Mouse (Mus musculus): ENCODE measurements at regions not wholly inside any gene's neighbourhood (a gene's known extent, or its start where the extent isn't known, plus 50 kb on each side); places are given as distances from the start of the nearest gene placed in this dataset.

DNA sequence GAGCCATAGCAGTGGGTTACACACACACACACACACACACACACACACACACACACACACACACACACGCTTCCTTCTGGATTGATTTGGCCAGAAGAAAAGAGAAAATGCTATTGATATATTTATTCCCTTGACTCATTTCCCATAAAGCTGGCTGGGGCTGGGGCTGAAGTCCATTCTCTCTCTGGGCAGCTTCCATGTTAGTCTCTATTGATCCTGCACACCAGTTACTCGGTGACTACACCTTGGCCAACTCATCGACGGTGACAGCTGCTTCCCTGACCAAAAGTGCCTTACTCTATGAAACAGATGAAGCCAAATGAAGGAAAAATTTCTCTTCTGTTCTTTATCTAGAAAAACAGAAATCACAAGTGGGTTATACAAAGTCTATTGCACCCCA is 82.1 kb downstream of the Snx18 start:
- DNase-seq (ENCODE audit: low spot score) = no peak

GRCm38 (mm10) chr13:113534664-113535455 is 83.5 kb downstream of the Snx18 start:
- DNase-seq (ENCODE audit: low spot score) = no peak

GRCm38 (mm10) chr13:113533884-113534445 is 84.4 kb downstream of the Snx18 start:
- DNase-seq (ENCODE audit: low spot score) = no peak

DNA sequence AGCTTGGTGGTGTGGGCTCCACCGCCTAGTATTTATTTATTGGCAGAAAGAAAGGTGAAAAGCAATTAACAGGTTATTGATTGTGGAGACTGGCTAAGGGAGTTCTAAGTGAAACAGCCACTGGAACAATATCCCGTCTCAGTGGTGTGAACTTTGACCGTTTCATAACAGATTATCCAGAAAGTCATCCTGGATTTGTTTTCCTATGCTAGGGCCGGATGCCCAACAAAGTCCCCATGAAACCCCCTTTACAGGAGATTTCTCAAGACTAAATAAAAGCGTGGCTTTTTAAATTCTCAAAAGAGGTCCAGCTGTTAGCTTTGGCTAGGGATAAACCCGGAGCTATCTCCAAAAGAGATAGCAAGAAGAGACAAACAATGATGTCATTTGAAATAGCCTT is 91.4 kb downstream of the Snx18 start:
- DNase-seq (ENCODE audit: low spot score) = no peak

DNA sequence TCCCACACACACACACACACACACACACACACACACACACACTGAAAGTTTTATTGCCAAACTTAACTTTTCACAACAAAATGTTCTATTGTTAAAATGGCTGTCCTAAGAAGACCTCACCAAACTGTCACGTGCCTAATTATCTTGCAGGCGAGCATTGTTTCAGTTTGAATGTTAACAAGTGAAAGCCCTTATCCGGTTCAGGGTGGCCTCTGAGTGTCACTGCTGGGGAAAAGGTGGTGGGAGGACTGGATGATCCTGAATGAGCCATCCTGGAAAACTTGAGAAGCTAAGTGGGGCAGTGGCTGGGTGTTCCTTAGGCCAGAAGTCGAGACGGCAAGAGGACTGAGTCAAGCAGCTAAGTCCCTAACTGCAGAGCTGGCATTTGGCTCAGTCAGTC is 94.9 kb downstream of the Snx18 start:
- no peak for DNase-seq (ENCODE audit: low spot score)

DNA sequence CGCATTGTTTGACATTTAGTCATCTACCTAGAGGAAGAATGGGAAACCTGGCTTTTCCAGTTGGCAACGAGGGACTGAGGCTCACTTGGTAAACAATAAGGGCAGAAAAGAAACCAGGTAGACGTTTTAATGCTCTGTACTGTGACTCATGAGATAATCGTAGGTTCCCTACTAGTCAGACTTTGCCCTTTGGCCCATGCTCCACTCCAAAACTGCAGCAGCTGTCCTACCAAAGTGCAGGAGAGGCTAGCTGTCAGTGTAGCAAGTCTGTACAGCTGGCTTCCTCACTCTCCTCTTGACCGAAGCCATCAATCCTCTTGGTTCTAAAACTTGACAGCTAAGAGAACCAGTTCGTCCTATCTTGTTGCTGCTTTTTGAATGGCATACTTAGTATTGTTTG is 100.2 kb downstream of the Snx18 start:
- DNase-seq (ENCODE audit: low spot score) = no peak

DNA sequence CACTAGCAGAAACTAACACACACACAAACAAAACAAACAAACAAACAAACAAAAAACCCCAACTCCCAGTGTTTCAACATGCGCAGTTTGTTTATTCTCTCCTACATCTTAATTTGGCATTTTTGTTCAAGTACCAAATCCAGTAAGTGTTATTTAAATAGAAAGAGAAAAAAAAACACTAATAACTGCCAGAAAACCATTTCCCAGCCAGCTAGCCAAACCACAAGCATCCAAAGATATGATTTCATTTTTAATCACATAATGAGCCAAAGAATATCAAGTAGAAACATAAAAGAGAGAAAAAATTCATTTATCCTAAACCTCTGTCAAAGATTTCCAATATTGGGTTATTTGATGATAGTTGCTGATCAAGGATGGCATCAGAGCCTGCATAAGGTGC is 102.3 kb downstream of the Snx18 start:
- DNase-seq (ENCODE audit: low spot score) = no peak

DNA sequence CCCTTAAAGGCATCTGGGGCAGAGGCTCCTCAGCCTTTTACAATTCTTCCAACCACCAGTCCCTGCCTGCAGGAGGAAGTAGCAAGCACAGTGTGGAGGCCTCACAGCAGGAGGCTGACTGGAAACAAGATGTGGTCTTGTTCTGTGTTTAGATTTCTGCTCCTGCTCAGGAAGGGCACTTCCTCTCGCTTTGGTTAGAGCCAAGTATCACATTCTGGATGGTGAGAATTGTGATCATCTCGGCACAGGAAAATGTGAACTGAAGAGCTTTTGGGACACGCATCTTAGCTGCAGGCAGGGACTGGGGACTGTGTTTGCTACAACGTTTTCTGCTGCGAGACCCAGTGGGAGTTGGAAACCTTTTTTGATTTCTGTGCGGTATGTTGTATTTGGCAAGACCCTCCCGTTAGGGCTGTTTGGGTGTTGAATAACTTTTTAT is 103.2 kb downstream of the Snx18 start:
- DNase-seq (ENCODE audit: low spot score) = peak; percentile 65

- DNase-seq (ENCODE audit: low spot score) = peak; percentile 38
These were observed 108.8 kb downstream of the Snx18 start for GRCm38 (mm10) chr13:113509403-113510185.

DNA sequence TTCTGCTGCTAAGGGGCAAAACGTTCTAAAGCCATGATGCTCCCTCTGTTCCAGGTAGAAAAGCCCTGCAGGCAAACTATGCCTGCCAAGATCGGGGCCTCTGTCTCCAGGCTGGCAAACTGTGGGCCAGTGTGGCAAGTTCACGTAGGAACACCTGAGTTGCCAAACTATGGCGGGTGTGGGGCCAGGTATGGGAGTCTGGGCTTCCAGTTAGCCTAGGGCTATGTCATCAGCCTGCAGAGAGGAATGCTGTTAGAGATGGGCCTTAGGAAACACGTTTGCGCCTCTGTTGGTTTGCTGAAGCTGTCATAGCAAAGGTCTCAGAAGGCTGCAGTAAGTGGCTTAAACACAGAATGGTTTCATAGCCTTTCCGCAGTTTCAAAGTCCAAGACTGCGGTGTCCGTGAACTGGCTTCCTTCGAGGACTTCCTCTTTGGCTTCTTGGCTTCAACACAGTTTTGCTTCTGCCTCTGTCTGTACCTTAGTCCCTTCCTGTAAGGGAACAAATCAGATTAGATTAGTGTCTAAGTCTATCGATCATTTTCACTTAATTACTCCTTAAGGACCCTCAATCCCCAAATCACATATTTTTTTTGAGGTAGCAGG is 110.1 kb downstream of the Snx18 start:
- no peak for DNase-seq (ENCODE audit: low spot score)

- no peak for DNase-seq (ENCODE audit: low spot score)
These were observed 115.8 kb downstream of the Snx18 start for GRCm38 (mm10) chr13:113502528-113502927.

GRCm38 (mm10) chr13:113502059-113502458 is 116.3 kb downstream of the Snx18 start:
- DNase-seq (ENCODE audit: low spot score) = no peak

- DNase-seq (ENCODE audit: low spot score) = no peak
These were observed 117.9 kb downstream of the Snx18 start for GRCm38 (mm10) chr13:113500373-113500990.

DNA sequence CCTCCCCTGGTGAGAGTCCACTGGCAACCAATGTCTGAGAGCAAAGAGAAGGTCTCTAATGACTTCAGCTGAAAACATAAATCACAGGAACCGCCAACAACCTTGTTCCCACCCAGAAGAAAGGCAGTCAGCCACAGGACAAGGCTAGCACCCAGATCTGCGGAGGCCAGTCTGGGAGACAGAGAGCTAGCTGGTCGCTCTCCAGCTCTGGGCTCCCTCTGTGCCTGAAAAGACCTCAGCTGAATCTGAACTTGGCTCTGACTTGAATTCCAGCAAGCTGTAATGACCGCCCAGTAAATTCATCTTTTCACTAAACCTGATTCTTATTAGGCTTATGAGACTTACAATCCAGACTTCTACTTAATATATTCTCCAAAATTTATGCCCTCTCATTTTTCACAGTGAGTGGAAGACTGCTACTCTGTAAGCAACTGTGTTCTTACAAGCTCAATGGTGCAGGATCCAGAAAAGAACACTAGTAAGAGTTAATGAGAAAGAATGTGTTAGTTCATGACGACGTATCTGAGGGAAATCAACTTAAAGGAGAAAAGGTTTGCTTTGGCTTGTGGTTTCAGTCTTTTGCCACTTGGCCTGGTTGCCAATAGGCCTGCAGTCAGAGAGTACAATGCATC is 119.2 kb downstream of the Snx18 start:
- DNase-seq (ENCODE audit: low spot score) = no peak

DNA sequence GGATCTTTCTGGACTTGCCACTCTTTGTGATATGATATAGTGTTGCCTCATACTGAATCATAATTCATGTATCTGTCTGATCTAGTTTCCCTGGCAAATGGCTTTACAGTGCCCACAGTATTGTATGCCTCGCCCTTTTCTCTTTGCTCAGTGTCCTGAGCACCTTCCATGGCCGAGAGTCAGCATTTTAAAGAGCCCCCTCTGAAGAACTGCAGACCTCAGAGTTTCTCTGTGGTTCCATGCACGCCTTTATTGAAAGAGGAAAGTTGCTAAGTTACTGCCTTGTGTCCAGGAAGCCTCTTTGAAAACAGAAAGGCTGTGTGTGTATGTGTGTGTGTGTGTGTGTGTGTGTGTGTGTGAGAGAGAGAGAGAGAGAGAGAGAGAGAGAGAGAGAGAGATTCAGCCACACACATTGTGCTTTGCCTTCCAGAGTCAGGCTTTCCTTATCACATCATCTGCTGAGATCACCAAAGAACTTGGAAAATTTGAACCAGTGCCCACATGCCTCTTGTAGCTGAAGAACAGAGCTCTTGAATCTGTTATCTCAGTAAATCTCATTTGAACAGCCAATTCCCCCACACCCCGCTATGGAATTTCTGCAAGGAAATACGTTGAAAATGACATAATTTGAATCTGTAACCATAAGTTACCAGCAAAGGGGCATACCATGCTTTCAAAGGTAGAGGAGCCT is 122.6 kb downstream of the Snx18 start:
- no peak for DNase-seq (ENCODE audit: low spot score)

GRCm38 (mm10) chr13:113495136-113495535 is 123.2 kb downstream of the Snx18 start:
- no peak for DNase-seq (ENCODE audit: low spot score)

GRCm38 (mm10) chr13:113494688-113495087 is 123.7 kb downstream of the Snx18 start:
- no peak for DNase-seq (ENCODE audit: low spot score)

GRCm38 (mm10) chr13:113489951-113490822 is 128.2 kb downstream of the Snx18 start:
- no peak for DNase-seq (ENCODE audit: low spot score)

DNA sequence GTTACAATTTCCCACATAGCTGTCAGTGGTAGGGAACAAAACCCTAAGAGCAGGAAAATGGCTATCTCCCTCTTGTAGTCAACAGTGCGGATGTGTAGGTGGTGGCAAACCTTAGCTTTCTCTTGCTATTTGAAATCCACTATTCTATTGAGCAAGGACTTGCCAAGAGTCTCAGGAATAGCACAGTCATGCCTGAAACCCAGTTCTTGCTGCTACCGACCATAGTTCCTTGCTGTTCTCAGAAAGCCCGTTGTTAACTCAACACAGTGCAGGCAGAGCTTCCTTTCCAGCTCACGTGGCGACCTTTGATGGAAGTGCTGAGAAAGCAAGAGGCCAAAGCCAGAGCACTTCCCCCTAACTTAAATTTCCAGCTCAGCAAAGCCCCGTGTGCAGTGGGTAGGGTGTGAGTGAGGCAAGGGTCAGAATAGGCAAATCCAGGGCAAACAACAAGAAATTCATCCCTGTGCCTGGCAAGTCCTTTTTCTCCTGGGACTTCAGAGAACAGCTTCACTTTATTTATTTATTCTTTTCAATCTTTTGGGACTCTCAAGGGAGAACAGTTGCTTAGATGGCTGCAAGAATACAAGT is 131.9 kb downstream of the Snx18 start:
- no peak for DNase-seq (ENCODE audit: low spot score)

- no peak for DNase-seq (ENCODE audit: low spot score)
These were observed 132.9 kb downstream of the Snx18 start for GRCm38 (mm10) chr13:113485511-113485910.
